Mouse (Mus musculus) G1E (cell line): ENCODE data around the gene Trib3. TPM values are rescaled to one million over a fixed set of nuclear protein-coding genes. Genes with fewer than 3 reads are reported as not detected.

Experiments used
- ATAC-seq: 2 replicates; pipeline ENCODE4 v1.8.0; 2016; ENCODE audit warnings: mild to moderate bottlenecking; ENCODE audit not compliant: insufficient number of reproducible peaks, poor library complexity, low FRiP score, severe bottlenecking; ENCODE audit errors: extremely low read depth
- DNase-seq: peaks from one replicate; pipeline ENCODE4 v3.0.0; 2012; ENCODE audit warnings: low spot score
- H3K27me3 ChIP-seq: 2 replicates; pipeline ENCODE4 v1.6.1; 2012; ENCODE audit warnings: mild to moderate bottlenecking, low read length, inconsistent platforms; ENCODE audit not compliant: insufficient read depth
- H3K36me3 ChIP-seq: replicated peaks from 2 replicates; pipeline ENCODE3; 2012; ENCODE audit warnings: mild to moderate bottlenecking, inconsistent platforms
- H3K4me1 ChIP-seq: 2 replicates; pipeline ENCODE4 v1.6.1; 2012; ENCODE audit warnings: low read depth, low read length, inconsistent platforms, mixed read lengths; ENCODE audit not compliant: insufficient read depth
- H3K4me3 ChIP-seq: 2 replicates; pipeline ENCODE4 v1.5.1; 2012; ENCODE audit warnings: low read depth, mild to moderate bottlenecking, inconsistent platforms, low read length, moderate library complexity, mixed read lengths
- H3K9me3 ChIP-seq: replicated peaks from 2 replicates; pipeline ENCODE4 v1.6.1; 2012; ENCODE audit warnings: inconsistent platforms
- CTCF ChIP-seq: IDR thresholded peaks from 2 replicates; pipeline ENCODE4 v1.5.1; 2012; ENCODE audit warnings: low read depth, low read length, inconsistent platforms, mixed read lengths
- GATA1 ChIP-seq: IDR thresholded peaks from 2 replicates; pipeline ENCODE4 v1.6.1; 2012; ENCODE audit warnings: borderline replicate concordance, low read length, inconsistent platforms, mixed read lengths
- GATA2 ChIP-seq: IDR thresholded peaks from 2 replicates; pipeline ENCODE4 v1.6.1; 2012; ENCODE audit warnings: low read depth, low read length, inconsistent platforms, borderline replicate concordance
- POLR2AphosphoS5 ChIP-seq: IDR thresholded peaks from 2 replicates; pipeline ENCODE4 v1.6.1; 2012; ENCODE audit warnings: low read depth, low read length, inconsistent platforms; ENCODE audit not compliant: insufficient replicate concordance
- TAL1 ChIP-seq: conservative IDR thresholded peaks from 2 replicates; pipeline ENCODE4 v1.6.1; 2012; ENCODE audit warnings: low read depth, low read length, inconsistent platforms, mixed read lengths
- polyA plus RNA-seq: library from polyadenylated mRNA; stranded (reverse); fragments of >175 nt; gene quantifications from 2 replicates; pipeline ENCODE4 v1.2.3, GENCODE M21; 2012
- total RNA-seq, 2 experiments: library from RNA; stranded (forward) in 1 of 2; stranded (reverse) in 1 of 2; fragments of 200-1000 nt in 1 of 2; fragments of >200 nt in 1 of 2; fragmentation: Nextera tagmentation in 1 of 2; gene quantifications; 2 replicates each; pipeline ENCODE4 v1.2.3; 2014 to 2017

Trib3 gene
- total and polyA plus RNA-seq, 3 experiments = 2.1 to 24.5 (median 17.8) TPM

DNA sequence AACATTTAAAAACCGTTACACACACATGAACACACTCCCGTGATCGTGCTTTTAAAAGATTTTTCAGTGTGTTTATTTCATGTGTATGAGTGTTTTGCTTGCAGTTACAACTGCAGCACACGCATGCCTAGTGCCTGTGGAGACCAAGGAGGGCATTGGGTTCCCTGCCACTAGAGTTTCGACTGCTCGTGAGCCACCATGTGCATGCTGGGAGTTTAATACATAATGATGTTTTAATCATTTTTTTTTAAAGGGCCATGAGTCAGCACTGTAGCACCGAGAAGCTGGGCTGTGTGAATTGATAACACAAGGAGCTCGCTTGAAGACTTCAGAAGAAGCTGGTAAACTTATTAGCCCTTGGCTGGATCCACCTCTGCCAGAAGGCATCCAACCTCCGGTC, 29.7 kb upstream of the Trib3 start:
- ATAC-seq (no peak), DNase-seq (no peak)
- H3K4me3 ChIP-seq = no peak overlapping the region
- peaks cover 17% of the 10 kb centered on the region for H3K4me1 ChIP-seq
- H3K9me3 ChIP-seq = no peaks in the 10 kb centered on the region
- TF ChIP-seq GATA2 (no peak), GATA1 (no peak), TAL1 (no peak), CTCF (no peak), POLR2AphosphoS5 (no peak)
- H3K36me3 ChIP-seq = no peaks in the 10 kb centered on the region
- H3K27me3 ChIP-seq = peaks cover 49% of the 10 kb centered on the region

- ATAC-seq (no peak), DNase-seq (no peak)
- Histone ChIP-seq H3K9me3 (no peaks in the 10 kb centered on the region), H3K4me3 (no peak overlapping the region), H3K27me3 (peaks cover 52% of the 10 kb centered on the region), H3K4me1 (peaks cover 20% of the 10 kb centered on the region), H3K36me3 (no peaks in the 10 kb centered on the region)
- TF ChIP-seq GATA1 (no peak), GATA2 (no peak), CTCF (no peak), TAL1 (no peak), POLR2AphosphoS5 (no peak)
Measured at GRCm38 (mm10) chr2:152372661-152373060, 28.8 kb upstream of the Trib3 start.

- H3K4me3 ChIP-seq = no peak overlapping the region
- ATAC-seq = no peak
- H3K9me3 ChIP-seq = no peaks in the 10 kb centered on the region
- H3K27me3 ChIP-seq = peaks cover 57% of the 10 kb centered on the region
- no peaks in the 10 kb centered on the region for H3K36me3 ChIP-seq
- DNase-seq = no peak
- TF ChIP-seq CTCF (no peak), POLR2AphosphoS5 (no peak), GATA1 (no peak), GATA2 (no peak), TAL1 (no peak)
- H3K4me1 ChIP-seq = peaks cover 22% of the 10 kb centered on the region
Measured at GRCm38 (mm10) chr2:152372104-152372503, 28.3 kb upstream of the Trib3 start.

- no peaks in the 10 kb centered on the region for H3K36me3 ChIP-seq
- DNase-seq = peak; percentile 65
- H3K27me3 ChIP-seq = peaks cover 39% of the 10 kb centered on the region
- H3K4me1 ChIP-seq = peaks cover 16% of the 10 kb centered on the region
- H3K4me3 ChIP-seq = no peak overlapping the region; the same call in 1 of the 2 replicates
- 0 out of 2 replicates have a peak, but pooled peaks have one; percentile 23 for ATAC-seq
- TF ChIP-seq CTCF = peak; percentile 96
- TF ChIP-seq GATA1 = no peak
- H3K9me3 ChIP-seq = no peaks in the 10 kb centered on the region
Measured at GRCm38 (mm10) chr2:152368532-152369140, 24.8 kb upstream of the Trib3 start.

GRCm38 (mm10) chr2:152367917-152368316, 24.1 kb upstream of the Trib3 start:
- H3K4me1 ChIP-seq = peaks cover 23% of the 10 kb centered on the region
- TF ChIP-seq CTCF (no peak), GATA2 (no peak), POLR2AphosphoS5 (no peak), TAL1 (no peak), GATA1 (no peak)
- DNase-seq (no peak), ATAC-seq (no peak)
- H3K27me3 ChIP-seq = peaks cover 39% of the 10 kb centered on the region
- H3K36me3 ChIP-seq = no peaks in the 10 kb centered on the region
- H3K9me3 ChIP-seq = no peaks in the 10 kb centered on the region
- no peak overlapping the region for H3K4me3 ChIP-seq

- TF ChIP-seq CTCF (peak; percentile 97), TAL1 (no peak)
- peaks cover 2% of the 10 kb centered on the region for H3K36me3 ChIP-seq
- peak overlapping the region; percentile 2; the same call in 1 of the 2 replicates for H3K4me3 ChIP-seq
- ATAC-seq = peak; percentile 71
- DNase-seq = peak; percentile 85
- H3K4me1 ChIP-seq = peaks cover 44% of the 10 kb centered on the region
- peaks cover 22% of the 10 kb centered on the region for H3K27me3 ChIP-seq
- peaks cover 4% of the 10 kb centered on the region for H3K9me3 ChIP-seq
Measured at GRCm38 (mm10) chr2:152363245-152364147, 19.7 kb upstream of the Trib3 start.
